Mouse (Mus musculus): ENCODE measurements around the gene Nomo1.

- no peak for TF ChIP-seq POLR2A (IDR thresholded peaks at IDR 0.05; ENCODE audit: low read depth, low read length)
- TF ChIP-seq CTCF (IDR thresholded peaks at IDR 0.05; ENCODE audit: borderline replicate concordance, insufficient read depth, low read length): no peak
These were observed 35.3 kb downstream of the Nomo1 start for GRCm38 (mm10) chr7:46068831-46069230.
